Mouse (Mus musculus): ENCODE data around the gene Rnf182.

The Rnf182 gene

DNA sequence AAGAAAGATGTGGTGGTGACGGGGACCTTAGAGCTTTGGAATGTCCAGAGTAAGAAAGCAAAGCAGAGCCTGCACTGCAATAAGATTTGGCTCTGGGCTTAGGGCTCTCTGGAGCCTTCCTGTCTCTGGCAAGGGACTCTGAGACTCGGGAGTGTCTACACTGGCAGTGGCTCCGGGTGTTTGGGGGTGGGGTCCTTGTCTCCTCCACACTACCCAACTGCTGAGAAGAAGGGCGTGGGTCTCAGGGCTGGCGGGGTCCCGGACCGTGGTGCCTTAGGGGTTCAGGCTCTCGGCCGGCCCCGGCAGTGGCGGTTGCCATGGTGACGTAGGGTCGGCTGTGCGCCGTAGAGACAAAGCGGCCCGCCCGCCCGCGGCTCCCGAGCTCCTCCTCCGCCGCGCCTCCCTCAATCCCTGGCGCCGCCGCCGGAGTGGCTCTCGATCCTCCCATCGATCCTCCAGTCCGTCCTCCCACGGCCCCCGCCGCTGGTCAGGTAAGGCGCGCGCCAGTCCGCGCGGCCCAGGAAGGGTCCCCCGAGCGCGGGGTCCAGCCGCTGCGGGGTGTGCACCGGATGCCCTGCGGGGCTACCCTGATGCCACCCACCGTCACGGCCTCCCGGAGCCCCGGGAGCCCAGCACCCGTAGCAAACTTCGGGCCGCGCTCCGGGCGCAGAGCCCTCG is at the start of gene Rnf182:
Gene Rnf182 (plus strand): TSS at position 134 of the 678 bp plus-strand sequence.
- DNase-seq (ENCODE audit: low spot score in 2 of 2): peak; percentile 76 to 78

- DNase-seq (ENCODE audit: low spot score in 2 of 2): no peak
These were observed 49.3 kb upstream of the Rnf182 start for GRCm38 (mm10) chr13:43566184-43566583.

DNA sequence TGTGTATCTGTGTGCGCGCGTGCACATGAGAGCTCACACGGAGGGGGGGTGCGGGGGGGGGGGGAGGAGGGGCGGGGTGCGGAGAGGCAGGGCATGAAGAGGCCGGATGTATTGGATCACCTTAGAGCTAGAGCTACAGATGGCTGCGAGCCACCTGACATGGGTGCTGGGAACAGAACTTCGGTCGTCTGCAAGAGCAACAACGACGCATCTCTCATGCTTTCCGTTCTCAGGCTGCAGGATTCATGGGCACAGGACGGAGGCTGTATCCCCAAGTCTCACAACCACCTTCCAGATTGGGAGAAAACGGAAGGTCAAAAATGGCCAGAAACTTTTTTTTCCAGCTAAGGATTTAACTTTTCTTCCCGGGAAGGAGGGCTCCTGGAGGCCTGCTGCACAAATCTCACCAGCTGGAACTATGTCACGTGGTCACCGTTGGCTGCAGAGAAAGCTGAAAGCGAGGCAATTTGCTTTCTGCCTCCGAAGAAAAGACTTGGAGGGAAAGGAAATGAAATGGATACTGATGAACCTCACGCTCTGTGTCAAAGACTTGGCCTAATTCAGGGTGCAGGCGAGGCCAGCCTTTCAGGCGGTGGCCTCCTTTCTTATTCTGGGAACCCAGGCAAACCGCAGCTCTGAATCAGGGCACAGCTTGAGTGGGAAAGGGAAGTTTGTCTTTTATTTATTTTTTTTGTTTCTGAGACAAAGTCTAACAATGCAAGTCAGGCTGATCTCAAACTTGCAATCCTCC is 48.2 kb upstream of the Rnf182 start:
- no peak for DNase-seq (ENCODE audit: low spot score in 2 of 2)

DNA sequence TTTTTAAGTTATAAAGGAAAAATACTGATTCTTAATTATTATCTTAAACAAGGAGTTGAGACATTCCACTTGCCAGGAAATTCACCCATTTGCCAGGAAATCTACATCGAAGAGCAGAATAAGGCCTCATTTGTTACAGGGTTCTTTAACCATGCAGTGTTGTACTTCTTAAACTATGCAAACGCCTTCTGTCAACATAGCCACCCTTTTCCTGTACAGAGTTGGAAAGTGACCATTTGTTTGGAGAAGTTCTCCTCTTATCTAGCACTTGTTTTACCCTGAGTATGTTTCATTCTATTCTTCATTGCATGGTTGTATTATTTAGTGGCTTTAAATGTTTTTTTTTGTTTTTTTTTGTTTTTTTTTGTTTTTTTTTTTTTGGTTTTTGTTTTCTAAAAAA is 41.5 kb upstream of the Rnf182 start:
- no peak for DNase-seq (ENCODE audit: low spot score in 2 of 2)

DNA sequence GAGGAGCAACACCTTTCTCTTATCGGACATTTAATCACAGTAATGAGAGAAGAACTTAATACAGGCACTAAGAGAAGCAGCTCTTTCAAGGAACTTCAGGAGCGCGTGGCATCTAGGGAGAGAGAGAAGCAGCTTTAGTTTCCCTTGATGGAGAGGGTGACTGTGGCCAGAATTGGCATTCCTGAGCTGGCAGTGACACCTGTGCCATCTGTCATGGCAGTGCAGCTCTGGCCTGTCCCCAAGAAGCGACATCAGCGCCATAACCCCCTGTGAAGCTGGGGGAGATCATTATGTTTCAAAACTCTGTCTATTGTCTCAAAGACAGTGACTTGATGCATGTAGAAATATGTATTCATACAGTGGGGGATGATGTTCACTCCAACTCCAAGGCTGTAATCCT is 40.1 kb upstream of the Rnf182 start:
- DNase-seq (ENCODE audit: low spot score in 2 of 2): no peak

DNA sequence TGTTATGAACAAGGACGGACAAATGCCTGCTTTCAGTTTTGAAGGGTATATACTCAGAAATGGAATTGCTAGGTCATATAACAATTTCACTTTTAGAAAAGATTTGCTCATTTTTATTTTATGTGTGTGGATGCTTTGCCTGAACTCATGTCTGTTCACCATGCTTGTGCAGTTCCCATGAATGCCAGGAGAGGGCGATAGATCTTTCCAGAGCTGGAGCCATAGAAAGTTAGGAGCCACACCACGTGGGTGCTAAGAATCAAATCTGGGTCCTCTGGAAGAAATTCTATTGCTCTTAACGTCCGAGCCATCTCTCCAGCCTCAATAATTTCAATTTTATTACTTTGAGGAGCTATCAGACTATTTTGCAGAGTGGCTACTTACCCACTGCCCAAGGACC is 38.3 kb upstream of the Rnf182 start:
- no peak for DNase-seq (ENCODE audit: low spot score in 2 of 2)

DNA sequence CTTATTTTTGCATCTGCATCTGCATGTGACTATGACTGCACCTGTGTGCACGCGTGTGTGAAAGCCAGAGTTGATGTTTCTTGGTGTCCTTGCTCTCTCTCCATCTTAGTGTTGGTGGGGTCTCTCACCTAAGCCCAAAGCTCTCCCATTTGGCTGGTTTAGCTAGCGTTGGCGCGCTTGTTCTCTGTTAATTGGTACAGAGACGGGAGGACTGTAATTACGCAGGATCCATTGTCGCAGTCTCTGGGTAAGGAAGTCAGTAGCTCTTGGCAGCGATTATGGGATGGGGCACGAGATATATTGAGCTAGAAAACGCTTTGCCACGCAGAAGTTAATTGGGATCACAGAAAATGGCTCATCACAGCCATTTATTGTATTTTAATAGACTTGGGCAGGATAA is 37.7 kb upstream of the Rnf182 start:
- no peak for DNase-seq (ENCODE audit: low spot score in 2 of 2)

DNA sequence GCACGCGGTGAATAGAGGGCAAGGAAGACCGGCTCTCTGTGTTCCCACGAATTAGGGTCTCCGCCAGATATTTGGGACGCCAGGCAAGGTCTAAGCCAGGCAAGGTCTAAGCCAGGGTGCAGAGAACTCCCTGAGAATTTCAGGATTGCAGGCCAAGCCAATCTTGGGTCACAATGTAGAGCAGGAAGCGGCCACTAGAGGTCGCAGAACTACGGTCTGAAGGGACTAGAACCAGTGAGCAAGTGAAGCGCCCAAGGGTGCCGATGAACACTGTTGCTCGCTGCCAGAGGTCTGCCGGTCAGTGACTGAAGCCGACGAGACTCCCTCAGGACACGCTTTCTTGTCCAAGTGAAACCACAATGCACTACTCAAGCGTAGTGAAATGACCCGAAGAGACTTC is 35.8 kb upstream of the Rnf182 start:
- peak in 1 of 2 experiments; percentile 47 for DNase-seq (ENCODE audit: low spot score in 2 of 2)

- DNase-seq (ENCODE audit: low spot score in 2 of 2): no peak
These were observed 34.8 kb upstream of the Rnf182 start for GRCm38 (mm10) chr13:43580661-43581060.

- DNase-seq (ENCODE audit: low spot score in 2 of 2): no peak
These were observed 32.5 kb upstream of the Rnf182 start for GRCm38 (mm10) chr13:43582961-43583360.

DNA sequence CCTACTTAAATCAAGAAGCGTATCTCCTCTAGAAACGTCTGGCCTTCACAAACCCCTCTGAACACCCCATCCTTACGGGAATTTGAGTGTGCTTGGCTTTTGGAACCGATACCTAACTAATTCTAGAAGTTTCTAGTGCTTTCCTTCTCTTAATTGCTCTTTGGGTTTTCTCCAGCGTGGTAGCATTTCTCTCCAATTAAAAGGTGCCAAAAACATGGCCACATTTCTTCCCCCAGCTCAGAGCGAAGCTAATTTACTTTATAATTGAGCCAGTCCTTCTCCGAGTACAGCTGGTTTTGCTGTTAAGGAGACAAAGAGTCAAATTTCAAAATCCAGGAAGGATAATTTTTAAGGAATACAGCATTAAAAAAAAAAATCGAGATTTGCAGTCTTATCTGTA is 32.0 kb upstream of the Rnf182 start:
- no peak for DNase-seq (ENCODE audit: low spot score in 2 of 2)

DNA sequence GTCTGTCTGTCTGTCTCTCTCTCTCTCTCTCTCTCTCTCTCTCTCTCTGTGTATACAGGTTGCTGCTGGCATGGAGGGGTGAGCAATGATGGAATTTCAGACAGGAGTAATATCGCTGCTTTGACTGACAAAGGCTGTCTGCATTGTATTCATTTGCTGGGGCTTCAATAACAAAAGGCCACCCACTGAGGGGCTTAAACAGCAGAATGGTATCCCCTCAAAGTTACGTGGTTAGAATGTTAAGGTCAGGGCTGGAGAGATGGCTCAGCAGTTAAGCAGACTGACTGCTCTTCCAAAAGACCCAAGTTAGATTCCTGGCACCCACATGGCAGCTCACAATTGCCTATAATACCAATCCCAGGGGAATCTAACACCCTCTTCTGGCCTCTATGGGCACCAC is 30.2 kb upstream of the Rnf182 start:
- no peak for DNase-seq (ENCODE audit: low spot score in 2 of 2)

DNA sequence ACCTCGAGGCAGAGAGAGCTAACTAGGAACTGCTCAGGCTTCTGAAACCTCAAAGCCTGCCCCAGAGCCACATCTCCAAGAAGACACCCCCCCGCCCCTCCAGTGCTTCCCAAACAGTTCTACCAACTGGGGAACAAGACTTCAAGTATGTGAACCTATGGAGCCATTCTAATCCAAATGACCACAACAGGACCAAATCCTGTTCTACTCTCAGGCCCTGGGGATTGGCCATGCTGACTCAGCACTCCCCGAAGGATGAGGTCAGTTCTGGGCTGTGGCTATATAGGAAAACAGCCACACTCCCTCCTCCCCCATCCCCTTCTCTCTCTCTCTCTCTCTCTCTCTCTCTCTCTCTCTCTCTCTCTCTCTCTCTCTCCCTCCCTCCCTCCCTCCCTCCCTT is 28.5 kb upstream of the Rnf182 start:
- DNase-seq (ENCODE audit: low spot score in 2 of 2): no peak

GRCm38 (mm10) chr13:43587844-43588840 is 27.4 kb upstream of the Rnf182 start:
- DNase-seq (ENCODE audit: low spot score in 2 of 2): peak in 1 of 2 experiments; percentile 23

DNA sequence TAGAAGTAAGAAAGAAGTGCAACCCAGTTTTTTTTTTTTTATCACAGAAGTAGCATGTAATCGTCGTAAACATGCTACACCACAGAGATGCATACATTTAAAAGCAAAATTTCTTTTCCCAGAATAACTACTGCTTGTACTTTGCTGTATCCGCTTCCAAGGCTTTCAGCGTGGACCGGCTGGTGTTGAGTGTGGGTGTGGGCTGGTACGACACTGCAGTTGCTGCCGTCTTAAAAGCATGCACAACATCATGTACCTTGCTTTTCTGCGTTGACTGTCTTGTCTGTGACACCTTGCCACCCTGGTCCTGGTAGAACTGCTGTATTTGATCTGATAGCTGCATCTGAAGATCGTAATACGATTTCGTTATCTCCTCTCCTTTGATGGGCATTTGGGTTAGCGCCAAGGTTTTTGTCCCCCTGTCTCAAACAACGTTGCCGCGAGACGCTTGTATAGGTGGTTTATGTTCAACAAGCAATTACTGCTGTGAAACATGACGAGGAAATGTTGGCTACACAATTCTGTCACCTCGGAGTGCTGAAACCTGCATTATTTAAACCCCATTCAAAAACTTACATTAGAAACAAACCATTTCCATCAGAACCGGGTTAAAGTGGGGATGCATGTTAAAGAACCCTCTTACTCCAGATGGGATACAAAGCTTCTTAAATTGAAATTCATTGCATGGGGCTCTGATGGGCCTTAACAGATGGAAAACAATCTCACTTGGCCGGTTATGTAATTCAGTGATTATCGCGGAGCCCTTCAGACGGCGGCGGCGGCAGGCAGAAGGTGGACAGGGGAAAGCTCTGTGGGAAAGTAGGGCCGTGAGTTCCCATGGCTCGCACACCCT is 23.5 kb upstream of the Rnf182 start:
- DNase-seq (ENCODE audit: low spot score in 2 of 2): peak in 1 of 2 experiments; percentile 26

DNA sequence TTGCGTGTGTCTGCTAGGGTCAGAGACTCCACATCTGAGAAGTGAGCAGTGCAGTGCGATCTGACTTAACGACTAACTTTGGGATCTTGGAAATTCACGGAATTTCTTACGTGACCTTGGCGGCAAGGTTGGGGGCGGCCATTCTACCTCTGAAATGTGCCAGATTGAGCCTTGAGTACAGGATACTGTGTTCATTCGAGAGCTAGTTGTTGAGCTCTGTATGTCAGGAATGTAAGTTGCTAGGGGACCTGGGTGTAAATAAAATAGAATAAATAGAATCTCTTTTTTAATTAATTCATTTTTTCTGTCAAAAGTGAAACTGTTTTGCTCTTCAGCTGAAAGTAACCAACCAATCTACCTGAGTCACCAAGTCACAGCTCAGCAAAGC is 22.8 kb upstream of the Rnf182 start:
- DNase-seq (ENCODE audit: low spot score in 2 of 2): no peak

DNA sequence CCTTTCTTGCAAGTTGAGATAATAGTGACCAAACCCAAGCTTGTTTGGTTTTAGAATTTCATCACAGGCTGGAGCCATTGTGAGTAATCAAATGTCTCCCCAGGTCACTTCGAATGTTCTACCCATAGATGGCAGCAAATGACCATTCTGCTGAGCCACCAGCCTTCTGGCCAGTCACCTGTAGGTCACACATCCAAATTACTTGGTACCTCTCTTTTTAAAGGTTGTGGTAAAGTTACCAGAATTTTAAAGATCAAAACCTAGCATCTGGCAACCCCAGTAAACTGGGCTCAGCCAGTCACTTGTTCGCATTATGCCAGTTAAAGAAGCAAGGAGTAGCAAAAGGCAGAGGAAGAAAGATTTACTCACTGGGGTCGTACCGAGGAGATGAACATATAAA is 19.6 kb upstream of the Rnf182 start:
- DNase-seq (ENCODE audit: low spot score in 2 of 2): peak in 1 of 2 experiments; percentile 70

- DNase-seq (ENCODE audit: low spot score in 2 of 2): no peak
These were observed 14.5 kb upstream of the Rnf182 start for GRCm38 (mm10) chr13:43600967-43601366.

DNA sequence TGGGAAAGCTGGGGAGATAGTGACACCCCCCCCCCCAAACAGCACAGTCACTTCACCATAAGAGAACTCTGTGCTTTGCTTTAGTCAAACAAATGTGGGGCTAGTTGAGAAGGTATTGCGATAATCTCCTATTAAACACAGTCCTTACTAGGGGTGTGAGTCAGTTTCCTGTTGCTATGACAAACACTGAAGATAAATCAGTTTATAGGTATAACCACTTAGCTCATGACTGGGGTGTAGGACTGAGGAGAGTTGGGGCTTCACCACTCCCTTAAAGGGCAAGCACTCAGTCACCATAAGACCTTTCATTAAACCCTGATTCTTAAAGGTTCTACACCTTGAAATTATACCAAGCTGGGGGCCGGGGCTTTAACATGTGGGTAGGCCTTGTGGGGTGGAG is 13.1 kb upstream of the Rnf182 start:
- no peak for DNase-seq (ENCODE audit: low spot score in 2 of 2)

GRCm38 (mm10) chr13:43603042-43603441 is 12.5 kb upstream of the Rnf182 start:
- DNase-seq (ENCODE audit: low spot score in 2 of 2): no peak

DNA sequence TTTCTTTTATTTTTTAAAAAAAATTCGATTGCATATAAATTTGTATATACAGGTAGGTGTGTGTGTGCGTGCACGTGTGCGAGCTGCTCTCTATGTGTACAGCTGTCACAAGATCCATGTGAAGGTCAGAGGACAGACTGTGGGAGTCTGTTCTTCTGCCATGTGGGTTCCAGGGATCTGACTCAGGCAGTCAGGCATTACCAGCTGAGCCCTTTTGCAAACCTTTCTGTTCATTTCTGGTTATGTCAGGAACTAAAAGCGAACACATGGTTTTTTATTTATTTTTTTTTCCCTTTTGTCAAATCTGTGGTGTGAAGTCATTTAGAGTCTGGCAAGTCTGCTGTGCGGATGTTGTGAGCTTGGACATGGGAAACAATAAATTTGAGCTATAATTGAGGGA is 6.7 kb upstream of the Rnf182 start:
- no peak for DNase-seq (ENCODE audit: low spot score in 2 of 2)

Data from right cerebral cortex, adult 2 months (tissue).